Mouse (Mus musculus) G1E (cell line): ENCODE data around the gene Slc29a2.

Experiments used
- CTCF ChIP-seq: IDR thresholded peaks from 2 replicates; pipeline ENCODE4 v1.5.1; 2012; ENCODE audit warnings: low read depth, low read length, inconsistent platforms, mixed read lengths
- GATA1 ChIP-seq: IDR thresholded peaks from 2 replicates; pipeline ENCODE4 v1.6.1; 2012; ENCODE audit warnings: borderline replicate concordance, low read length, inconsistent platforms, mixed read lengths
- POLR2AphosphoS5 ChIP-seq: IDR thresholded peaks from 2 replicates; pipeline ENCODE4 v1.6.1; 2012; ENCODE audit warnings: low read depth, low read length, inconsistent platforms; ENCODE audit not compliant: insufficient replicate concordance
- TAL1 ChIP-seq: conservative IDR thresholded peaks from 2 replicates; pipeline ENCODE4 v1.6.1; 2012; ENCODE audit warnings: low read depth, low read length, inconsistent platforms, mixed read lengths

DNA sequence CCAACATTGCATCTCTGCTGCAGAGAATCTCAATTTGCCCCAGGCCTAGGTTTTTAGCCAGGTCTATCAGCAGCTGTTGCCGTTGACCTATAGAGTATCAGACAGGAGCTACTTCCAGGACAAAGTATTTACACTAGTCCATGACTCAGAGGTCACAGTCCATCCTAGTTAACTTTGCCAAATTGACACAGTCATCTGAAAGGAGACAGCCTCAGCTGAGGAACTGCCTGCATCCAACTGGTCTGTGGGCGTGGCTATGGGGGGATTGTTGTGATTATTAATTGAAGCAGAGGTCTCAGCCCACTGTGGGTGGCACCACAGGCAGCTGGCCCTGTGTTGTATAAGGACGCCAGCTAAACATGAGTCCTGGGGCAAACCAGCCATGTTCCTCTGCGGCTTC, 18.7 kb upstream of the Slc29a2 start:
- no peak for TF ChIP-seq TAL1
- TF ChIP-seq CTCF = no peak
- TF ChIP-seq GATA1 = no peak
- no peak for TF ChIP-seq POLR2AphosphoS5
